Mouse (Mus musculus) inflammation-experienced regulatory T-cells, adult 6 months (primary cell): ENCODE results near the gene Arhgef19. TPM values are rescaled to one million over a fixed set of nuclear protein-coding genes. Genes with fewer than 3 reads are reported as not detected.

Source experiments
- ATAC-seq: one replicate; pipeline ENCODE4 v1.8.0; 2017
- polyA plus RNA-seq, 3 experiments: library from polyadenylated mRNA; unstranded; fragments of 100-300 nt; shearing (Covaris generic); gene quantifications; one replicate each; pipeline ENCODE4 v1.2.1; 2017

Arhgef19 gene
- polyA plus RNA-seq = not detected

- ATAC-seq = peak; percentile 93
Observed at GRCm38 (mm10) chr4:141239388-141240125, at the start of gene Arhgef19. Gene Arhgef19 (plus strand): TSS chr4:141239499.

DNA sequence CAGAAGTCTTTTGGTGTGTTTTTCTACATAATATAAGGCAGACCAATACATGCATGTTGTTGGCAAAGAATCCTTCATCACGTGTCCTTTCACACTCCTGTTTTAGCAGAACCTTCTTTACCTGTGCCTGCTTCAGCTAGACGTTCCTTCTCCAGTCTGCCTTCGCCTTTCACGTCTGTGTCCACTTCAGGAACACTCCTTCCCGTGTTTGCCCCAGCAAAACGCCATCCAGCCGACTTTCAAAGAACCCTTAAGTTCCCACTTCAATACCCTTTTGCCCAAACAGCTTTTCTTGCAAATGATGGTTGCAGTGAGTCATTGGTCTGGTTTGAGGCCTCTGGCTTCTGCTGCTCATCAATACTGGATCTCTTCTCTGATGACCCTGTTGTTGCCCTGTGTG, 48.0 kb upstream of the Arhgef19 start:
- ATAC-seq = no peak

DNA sequence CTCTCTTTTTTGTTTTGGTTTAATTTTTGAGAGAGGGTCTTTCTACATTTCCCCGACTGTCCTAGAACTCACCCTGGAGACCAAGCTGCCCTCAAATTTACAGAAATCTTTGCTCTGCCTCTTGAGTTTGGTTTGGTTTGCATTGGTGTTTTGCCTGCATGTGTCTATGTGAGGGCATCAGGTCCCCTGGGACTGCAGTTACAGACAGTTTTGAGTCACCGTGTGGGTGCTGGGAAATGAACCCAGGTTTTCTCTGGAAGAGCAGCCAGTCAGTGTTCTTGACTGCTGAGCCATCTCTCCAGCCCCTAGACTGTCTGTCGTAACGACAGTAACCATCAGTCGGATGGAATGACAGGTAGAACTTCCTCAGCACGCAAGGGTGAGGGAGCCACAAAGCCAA, 44.7 kb upstream of the Arhgef19 start:
- no peak for ATAC-seq

DNA sequence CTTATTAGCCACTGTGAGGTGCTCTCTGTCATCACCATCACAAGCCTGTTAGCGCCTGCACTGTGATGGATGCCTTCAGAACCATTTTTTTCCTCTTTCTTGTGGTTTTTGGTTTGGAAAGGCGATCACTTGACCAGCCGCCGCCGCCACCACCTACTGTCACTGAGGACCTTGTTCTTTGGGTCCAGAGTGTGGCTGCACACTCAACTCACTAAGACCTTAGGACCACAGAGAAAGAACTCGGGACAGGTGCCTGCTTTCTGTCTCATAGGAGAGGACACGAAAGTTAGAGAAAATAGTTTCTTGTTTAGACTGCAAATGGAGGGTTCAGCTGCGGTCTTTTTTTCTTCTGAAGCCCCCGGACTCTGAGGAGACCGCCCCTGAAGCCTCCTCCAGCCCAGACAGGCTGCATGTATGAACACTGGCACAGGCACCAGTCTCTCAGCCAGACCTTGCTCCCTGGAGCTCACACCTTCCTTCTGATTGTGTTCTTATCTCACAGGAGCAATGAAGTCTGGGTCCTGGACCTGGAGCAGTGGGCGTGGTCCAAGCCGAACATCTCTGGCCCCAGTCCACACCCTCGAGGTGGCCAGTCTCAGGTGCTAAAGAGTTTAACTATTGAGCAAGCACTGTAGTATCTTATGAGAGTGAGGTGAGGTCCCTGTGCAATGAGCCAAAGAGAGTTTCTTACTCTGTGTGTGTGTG, 42.2 kb upstream of the Arhgef19 start:
- no peak for ATAC-seq

GRCm38 (mm10) chr4:141197686-141198035, 41.6 kb upstream of the Arhgef19 start:
- no peak for ATAC-seq

DNA sequence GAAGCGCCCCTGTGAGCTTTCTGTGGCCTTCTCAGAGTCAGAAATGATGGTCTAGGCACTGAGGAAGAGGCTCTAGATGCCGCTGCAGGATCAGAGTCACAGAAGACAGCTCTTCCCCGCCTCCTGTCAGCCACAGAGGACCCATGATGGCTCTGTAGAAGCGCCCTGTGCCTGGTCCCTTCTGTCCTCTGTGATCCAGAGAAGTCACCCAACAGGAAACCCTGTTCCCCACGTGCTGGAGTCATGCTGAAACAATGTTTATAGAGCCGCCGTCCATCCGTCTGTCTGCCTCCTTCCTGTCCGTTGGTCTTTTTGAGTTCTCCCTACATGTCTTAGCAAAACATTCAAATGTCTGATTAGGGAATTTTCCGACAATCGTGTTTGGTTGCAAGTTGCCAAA, 38.4 kb upstream of the Arhgef19 start:
- no peak for ATAC-seq

DNA sequence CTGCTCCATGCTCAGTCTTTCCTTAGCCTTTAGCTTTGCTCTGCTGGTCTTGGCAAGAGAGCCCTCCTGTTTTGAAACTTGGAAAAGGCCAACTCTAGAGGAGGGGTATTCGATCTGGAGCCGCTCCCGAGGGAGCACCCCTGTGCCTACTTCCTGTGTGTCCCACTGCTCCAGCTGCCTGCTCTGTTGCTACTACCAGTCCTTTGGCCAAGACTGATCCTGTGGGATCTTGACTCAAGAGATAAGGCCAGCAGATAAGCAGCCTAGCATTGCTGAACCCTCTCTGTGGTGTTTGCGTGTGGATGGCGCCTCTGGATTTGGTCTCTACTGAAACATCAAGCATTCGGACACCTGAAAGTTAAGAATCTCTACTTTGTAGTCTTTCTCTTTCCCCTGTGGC, 37.1 kb upstream of the Arhgef19 start:
- no peak for ATAC-seq

GRCm38 (mm10) chr4:141204580-141205061, 34.7 kb upstream of the Arhgef19 start:
- no peak for ATAC-seq

DNA sequence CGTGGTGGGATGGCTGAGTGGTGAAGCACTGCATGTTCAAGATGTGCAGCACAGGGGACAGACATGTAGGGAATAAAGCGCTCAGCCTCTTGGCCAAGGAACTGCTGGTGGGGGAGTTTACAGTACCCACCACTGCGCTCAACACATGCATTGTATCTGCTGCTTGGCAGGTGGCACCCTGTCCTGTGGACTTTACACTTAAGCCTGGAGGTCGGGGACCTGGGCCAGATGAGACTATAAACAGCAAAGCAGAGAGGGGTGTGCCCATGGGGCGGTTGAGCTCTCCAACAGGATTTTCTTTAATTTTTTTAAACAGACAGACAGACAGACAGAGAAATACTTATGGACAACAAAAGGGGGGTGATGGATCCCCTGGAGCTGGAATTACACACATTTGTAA, 32.2 kb upstream of the Arhgef19 start:
- no peak for ATAC-seq

GRCm38 (mm10) chr4:141210524-141211219, 28.6 kb upstream of the Arhgef19 start:
- ATAC-seq = peak; percentile 75

DNA sequence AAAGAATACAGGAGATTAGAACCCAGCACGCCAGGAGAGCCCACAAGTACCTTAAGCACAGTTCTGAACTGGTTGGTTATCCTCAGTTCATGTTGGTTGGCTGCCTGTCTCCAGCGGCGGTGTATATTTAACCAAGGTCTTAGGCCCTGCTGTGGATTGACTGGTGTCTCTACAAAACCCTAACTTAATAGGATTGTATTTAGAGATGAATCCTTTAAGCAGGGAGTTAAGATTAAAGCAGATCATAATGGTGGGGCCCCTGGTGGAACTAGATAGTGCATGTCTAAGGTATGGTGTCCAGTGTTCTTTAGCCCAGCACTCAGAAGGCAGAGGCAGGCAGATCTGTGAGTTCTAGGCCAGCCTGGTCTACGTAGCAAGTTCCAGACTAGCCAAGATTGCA, 27.7 kb upstream of the Arhgef19 start:
- no peak for ATAC-seq

DNA sequence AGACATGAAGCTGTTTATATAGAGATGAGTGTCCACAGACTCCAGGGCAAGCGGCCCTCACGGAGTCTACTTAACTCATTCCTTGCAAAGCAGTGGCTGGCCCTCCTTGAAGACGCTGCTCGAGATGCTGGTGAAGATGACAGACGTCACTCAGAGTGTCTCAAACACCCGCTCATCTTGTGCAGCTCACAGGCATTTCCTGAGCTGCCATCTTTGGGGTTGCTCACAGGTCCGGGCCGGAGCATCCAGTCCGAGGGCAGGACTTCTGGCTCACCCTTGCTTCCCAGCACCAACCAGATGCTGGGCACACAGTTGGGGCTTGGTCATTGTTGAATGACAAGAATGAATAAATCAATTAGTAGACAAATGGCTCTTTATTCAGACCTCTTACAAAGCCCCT, 26.4 kb upstream of the Arhgef19 start:
- no peak for ATAC-seq

DNA sequence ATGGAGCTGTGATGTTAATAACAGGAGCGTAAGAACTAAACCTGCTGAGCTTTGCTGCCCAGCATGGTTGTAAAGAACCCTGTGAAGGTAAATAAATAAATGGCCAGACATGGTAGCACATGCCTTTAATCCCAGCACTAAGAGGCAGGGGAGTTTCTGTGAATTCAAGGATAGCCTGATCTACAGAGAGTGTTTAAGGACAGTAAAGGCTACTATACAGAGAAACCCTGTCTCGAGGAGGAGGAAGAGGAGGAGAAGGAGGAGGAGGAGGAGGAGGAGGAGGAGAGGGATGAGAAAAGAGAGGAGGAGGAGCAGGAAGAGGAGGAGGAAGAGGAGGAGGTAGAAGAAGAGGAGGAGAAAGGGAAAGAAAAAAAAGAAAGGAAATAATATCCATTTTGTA, 26.0 kb upstream of the Arhgef19 start:
- ATAC-seq = no peak

- peak; percentile 41 for ATAC-seq
Observed at GRCm38 (mm10) chr4:141213770-141214336, 25.4 kb upstream of the Arhgef19 start, which contains the start of gene Rsg1. Gene Rsg1 (plus strand): TSS chr4:141213956.

- ATAC-seq = peak; percentile 67
Observed at GRCm38 (mm10) chr4:141214337-141214851, 24.9 kb upstream of the Arhgef19 start.

- ATAC-seq = no peak
Observed at GRCm38 (mm10) chr4:141219583-141220213, 19.6 kb upstream of the Arhgef19 start.

GRCm38 (mm10) chr4:141221848-141222247, 17.5 kb upstream of the Arhgef19 start:
- ATAC-seq = no peak

DNA sequence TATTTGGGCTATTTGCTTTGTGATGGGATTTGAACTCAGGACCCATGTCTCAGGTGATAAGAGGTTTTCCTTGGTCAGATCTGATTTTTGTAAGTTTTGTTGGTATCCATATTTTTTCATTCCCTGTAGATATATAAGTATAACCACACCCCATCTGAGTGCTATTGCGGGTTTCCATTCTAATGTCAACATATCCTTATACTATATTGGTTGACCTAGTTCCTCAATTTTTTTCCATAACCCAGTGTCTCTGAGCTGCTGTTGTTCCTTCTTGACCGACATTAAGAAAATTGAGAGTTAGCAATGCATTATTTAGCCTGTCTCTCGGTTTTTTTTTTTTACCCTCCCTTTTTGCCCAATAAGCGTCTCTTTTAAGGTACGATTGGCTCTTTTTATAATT, 16.5 kb upstream of the Arhgef19 start:
- ATAC-seq = no peak

- no peak for ATAC-seq
Observed at GRCm38 (mm10) chr4:141228687-141229086, 10.6 kb upstream of the Arhgef19 start.

DNA sequence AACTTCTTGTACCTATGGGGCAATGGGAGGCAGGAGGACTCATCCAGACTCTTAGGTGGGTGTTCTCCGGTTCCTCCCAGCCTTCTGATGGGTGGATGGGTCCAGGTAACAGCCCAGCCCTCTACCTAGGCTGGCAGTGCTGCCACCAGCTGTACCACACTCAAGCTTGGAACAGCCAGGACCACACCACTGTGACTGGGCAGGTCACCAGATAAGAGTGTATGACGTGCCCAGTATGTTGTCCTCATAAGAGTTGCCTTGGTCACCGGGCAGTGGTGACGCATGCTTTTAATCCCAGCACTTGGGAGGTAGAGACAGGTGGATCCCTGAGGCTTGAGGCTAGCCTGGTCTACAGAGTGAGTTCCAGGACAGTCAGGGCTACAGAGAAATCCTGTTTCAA, 6.1 kb upstream of the Arhgef19 start:
- ATAC-seq = no peak

GRCm38 (mm10) chr4:141235537-141236111, 3.7 kb upstream of the Arhgef19 start:
- no peak for ATAC-seq

DNA sequence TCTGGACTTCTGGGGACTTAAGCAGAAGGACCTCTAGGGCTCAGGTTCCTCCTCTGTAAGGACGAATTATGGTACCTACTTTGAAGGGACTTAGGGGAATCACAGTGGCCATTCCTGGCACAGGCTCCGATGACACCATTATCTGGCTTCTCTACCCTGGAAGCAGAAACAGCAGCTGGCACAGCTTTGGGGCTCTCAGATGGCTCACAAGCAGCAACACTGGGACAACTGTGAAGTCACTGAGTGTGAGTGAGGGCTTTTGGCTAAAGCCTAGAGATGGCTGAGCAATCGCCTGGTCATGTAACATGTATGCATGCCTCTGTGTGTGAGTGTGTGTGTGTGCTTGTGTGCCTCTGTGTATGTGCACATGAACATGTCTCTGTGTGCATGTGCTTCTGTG, 2.4 kb upstream of the Arhgef19 start:
- ATAC-seq = no peak
